Mouse (Mus musculus): ENCODE measurements around the gene Flcn.

Flcn gene

GRCm38 (mm10) chr11:59804409-59805110 lies 5.3 kb downstream of the Flcn start:
- no peak for DNase-seq

GRCm38 (mm10) chr11:59803516-59803915 lies 6.3 kb downstream of the Flcn start:
- no peak for DNase-seq

- no peak for DNase-seq
Observed at GRCm38 (mm10) chr11:59801881-59802280, 7.9 kb downstream of the Flcn start.

- DNase-seq, result peak; percentile 22 to 30
Observed at GRCm38 (mm10) chr11:59800412-59800811, 9.4 kb downstream of the Flcn start.

GRCm38 (mm10) chr11:59793390-59793789 lies 16.4 kb downstream of the Flcn start:
- DNase-seq, result no peak

- DNase-seq, result no peak
Observed at GRCm38 (mm10) chr11:59789311-59789710, 20.5 kb downstream of the Flcn start.

GRCm38 (mm10) chr11:59787199-59787781 lies 22.5 kb downstream of the Flcn start, which contains the start of gene Pld6:
Pld6 (minus strand) TSS chr11:59787645.
- DNase-seq, result peak; percentile 61 to 66

- no peak for DNase-seq
Observed at GRCm38 (mm10) chr11:59786444-59787198, 23.2 kb downstream of the Flcn start.

- DNase-seq, result no peak
Observed at GRCm38 (mm10) chr11:59783591-59783990, 26.2 kb downstream of the Flcn start.

GRCm38 (mm10) chr11:59782091-59782590 lies 27.7 kb downstream of the Flcn start:
- no peak for DNase-seq

- DNase-seq, result no peak
Observed at GRCm38 (mm10) chr11:59780241-59780640, 29.6 kb downstream of the Flcn start.

GRCm38 (mm10) chr11:59779406-59779805 lies 30.4 kb downstream of the Flcn start:
- no peak for DNase-seq

GRCm38 (mm10) chr11:59778874-59779223 lies 31.0 kb downstream of the Flcn start:
- no peak for DNase-seq

- peak; percentile 83 for DNase-seq
Observed at GRCm38 (mm10) chr11:59778181-59778873, 31.5 kb downstream of the Flcn start.

GRCm38 (mm10) chr11:59777259-59777658 lies 32.6 kb downstream of the Flcn start:
- DNase-seq, result no peak

- no peak for DNase-seq
Observed at GRCm38 (mm10) chr11:59775435-59776148, 34.2 kb downstream of the Flcn start.

- no peak for DNase-seq
Observed at GRCm38 (mm10) chr11:59774522-59774921, 35.3 kb downstream of the Flcn start.

GRCm38 (mm10) chr11:59772902-59773301 lies 36.9 kb downstream of the Flcn start:
- DNase-seq, result no peak

- no peak for DNase-seq
Observed at GRCm38 (mm10) chr11:59772291-59772690, 37.5 kb downstream of the Flcn start.

GRCm38 (mm10) chr11:59770753-59771152 lies 39.1 kb downstream of the Flcn start:
- no peak for DNase-seq

GRCm38 (mm10) chr11:59769738-59770137 lies 40.1 kb downstream of the Flcn start:
- DNase-seq, result no peak

- no peak for DNase-seq
Observed at GRCm38 (mm10) chr11:59769307-59769706, 40.5 kb downstream of the Flcn start.
